8 mouse cellular contexts compared by ENCODE assay signal in the genomic region with DNA sequence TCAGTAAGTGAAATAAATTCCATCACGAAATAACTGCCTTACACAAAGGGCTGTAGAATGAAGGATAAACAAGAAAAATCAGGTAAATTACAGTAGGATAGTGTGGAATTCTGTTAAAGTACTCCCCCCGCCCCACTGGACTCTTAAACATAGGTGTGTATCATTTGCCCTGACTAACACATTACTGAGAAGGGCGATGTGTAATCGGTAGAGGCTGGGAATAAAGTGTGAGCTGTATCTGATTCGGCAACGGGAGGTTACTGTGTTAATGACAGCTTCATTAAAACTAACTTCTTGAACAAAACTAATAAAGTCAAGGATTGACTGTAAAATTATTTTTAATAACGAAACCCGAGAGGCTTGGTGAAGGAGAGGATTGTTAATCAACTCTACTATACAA. TPM values are rescaled to one million over a fixed set of nuclear protein-coding genes. Genes with fewer than 3 reads are reported as not detected.
DNase-seq lines count a peak whose midpoint lies in the region; ATAC-seq and TF ChIP-seq lines count a peak whose summit lies in the region.

No protein-coding gene starts in this region.

- H3K4me1 ChIP-seq in lung, postnatal 0 days (ENCODE audit: insufficient read depth, low read depth, low read length) = peaks cover 6% of the 10 kb centered on the region
- peaks cover 52% of the 10 kb centered on the region for H3K4me1 ChIP-seq in forebrain, embryonic 13.5 days
- peaks cover 11% of the 10 kb centered on the region for H3K4me1 ChIP-seq in limb, embryonic 14.5 days (ENCODE audit: control insufficient read depth, insufficient read depth, low read length)
- peaks cover 15% of the 10 kb centered on the region for H3K4me1 ChIP-seq in stomach, embryonic 16.5 days (ENCODE audit: control insufficient read depth, insufficient read depth, low read length)

- no peak for ATAC-seq in lung, postnatal 0 days
- ATAC-seq in forebrain, embryonic 13.5 days = no peak
- no peak for ATAC-seq in limb, embryonic 14.5 days (ENCODE audit: low FRiP score, low read depth)
- no peak for ATAC-seq in stomach, embryonic 16.5 days (ENCODE audit: insufficient read depth, low FRiP score)

- TF ChIP-seq EP300 in lung, postnatal 0 days (IDR thresholded peaks at IDR 0.05) = no peak

- peak overlapping the region; percentile 89; the same call in 1 of the 2 replicates for H3K4me2 ChIP-seq in lung, postnatal 0 days (replicated peaks; ENCODE audit: low read depth, low read length)
- H3K4me2 ChIP-seq in forebrain, embryonic 13.5 days = peak overlapping the region; percentile 88
- H3K4me2 ChIP-seq in limb, embryonic 14.5 days (replicated peaks; ENCODE audit: low read depth, low read length, severe bottlenecking) = peak overlapping the region; percentile 82
- H3K4me2 ChIP-seq in stomach, embryonic 16.5 days (ENCODE audit: low read depth, low read length) = peak overlapping the region; percentile 79

- no peak overlapping the region for H3K27ac ChIP-seq in lung, postnatal 0 days (ENCODE audit: low read length)
- H3K27ac ChIP-seq in forebrain, embryonic 13.5 days = no peak overlapping the region
- no peak overlapping the region; the same call in 1 of the 2 replicates for H3K27ac ChIP-seq in limb, embryonic 14.5 days (replicated peaks; ENCODE audit: low read depth, low read length)
- H3K27ac ChIP-seq in stomach, embryonic 16.5 days (ENCODE audit: low read length) = no peak overlapping the region

- no peaks in the 10 kb centered on the region for H3K9me3 ChIP-seq in lung, postnatal 0 days (ENCODE audit: low read length)
- H3K9me3 ChIP-seq in forebrain, embryonic 13.5 days (replicated peaks) = no peaks in the 10 kb centered on the region
- no peaks in the 10 kb centered on the region for H3K9me3 ChIP-seq in limb, embryonic 14.5 days (ENCODE audit: control insufficient read depth, low read length)
- H3K9me3 ChIP-seq in stomach, embryonic 16.5 days (replicated peaks; ENCODE audit: control insufficient read depth, low read length) = no peaks in the 10 kb centered on the region

- 15% methylated on average over 8 of the region's 8 CpGs for WGBS in lung, postnatal 0 days
- 27% methylated on average over 8 of the region's 8 CpGs for WGBS in forebrain, embryonic 13.5 days
- WGBS in limb, embryonic 14.5 days = 8% methylated on average over 8 of the region's 8 CpGs
- WGBS in stomach, embryonic 16.5 days = 16% methylated on average over 8 of the region's 8 CpGs

- H3K27me3 ChIP-seq in lung, postnatal 0 days (replicated peaks; ENCODE audit: insufficient read depth, low read length) = no peaks in the 10 kb centered on the region
- no peaks in the 10 kb centered on the region for H3K27me3 ChIP-seq in forebrain, embryonic 13.5 days
- H3K27me3 ChIP-seq in limb, embryonic 14.5 days (ENCODE audit: control insufficient read depth, insufficient read depth, low read length) = no peaks in the 10 kb centered on the region
- no peaks in the 10 kb centered on the region for H3K27me3 ChIP-seq in stomach, embryonic 16.5 days (ENCODE audit: control insufficient read depth, insufficient read depth, low read length)

- no peak for TF ChIP-seq POLR2A in limb, embryonic 14.5 days (IDR thresholded peaks at IDR 0.05; ENCODE audit: borderline replicate concordance, extremely low read depth, insufficient read depth, insufficient read length)

- H3K9ac ChIP-seq in lung, postnatal 0 days (replicated peaks; ENCODE audit: low read depth) = no peak overlapping the region
- H3K9ac ChIP-seq in forebrain, embryonic 13.5 days = peak overlapping the region; percentile 90; the same call in 1 of the 2 replicates
- peak overlapping the region; percentile 90; the same call in 1 of the 2 replicates for H3K9ac ChIP-seq in limb, embryonic 14.5 days (ENCODE audit: low read depth, low read length, severe bottlenecking)
- no peak overlapping the region for H3K9ac ChIP-seq in stomach, embryonic 16.5 days (ENCODE audit: low read length)

- no peak overlapping the region; the same call in 1 of the 2 replicates for H3K4me3 ChIP-seq in lung, postnatal 0 days (ENCODE audit: low read depth, low read length)
- peak overlapping the region; percentile 85 for H3K4me3 ChIP-seq in forebrain, embryonic 13.5 days
- H3K4me3 ChIP-seq in limb, embryonic 14.5 days (replicated peaks; ENCODE audit: low read length) = peak overlapping the region; percentile 76
- H3K4me3 ChIP-seq in stomach, embryonic 16.5 days (replicated peaks; ENCODE audit: low read length) = peak overlapping the region; percentile 8; the same call in 1 of the 2 replicates

- no peak for TF ChIP-seq CTCF in lung, postnatal 0 days (IDR thresholded peaks at IDR 0.05)

- DNase-seq in lung, postnatal 0 days (ENCODE audit: low spot score) = no peak
- DNase-seq in lung, postnatal 25 days (ENCODE audit: low spot score) = no peak
- no peak for DNase-seq in limb, embryonic 14.5 days (ENCODE audit: low spot score)
- DNase-seq in ovary, postnatal 14 days (ENCODE audit: low spot score) = no peak
- no peak for DNase-seq in thymus, postnatal 4 days
- DNase-seq in kidney, adult 11 months = no peak

- 0 out of 2 replicates have a peak, but pooled peaks cover 4% of the 10 kb centered on the region for H3K36me3 ChIP-seq in lung, postnatal 0 days (ENCODE audit: insufficient read depth, low read length)
- H3K36me3 ChIP-seq in forebrain, embryonic 13.5 days (ENCODE audit: poor library complexity, severe bottlenecking) = peaks cover 17% of the 10 kb centered on the region
- peaks cover 23% of the 10 kb centered on the region for H3K36me3 ChIP-seq in limb, embryonic 14.5 days (ENCODE audit: control insufficient read depth, insufficient read depth, low read length)
- peaks cover 10% of the 10 kb centered on the region for H3K36me3 ChIP-seq in stomach, embryonic 16.5 days (ENCODE audit: control insufficient read depth, insufficient read depth, low read length)

RNA-seq across cellular contexts. Expression of gene Tnpo1, which starts 34.7 kb away (rescaled TPM):
- 20.3 and 22.6 TPM in 2 replicates for polyA plus RNA-seq in lung, postnatal 0 days (2015; fragmentation: Nextera tagmentation; extraction: Ambion mirVana)
- polyA plus RNA-seq in forebrain, embryonic 13.5 days (2015; fragmentation: Nextera tagmentation; extraction: Ambion mirVana) = 62.6 and 74.6 TPM in 2 replicates
- 43.2 and 49.8 TPM in 2 replicates for polyA plus RNA-seq in limb, embryonic 14.5 days (2012; rRNA removed)
- polyA plus RNA-seq in limb, embryonic 14.5 days (2014; fragmentation: Nextera tagmentation; extraction: Ambion mirVana) = 36.5 and 38.7 TPM in 2 replicates
- 50.9 and 58.3 TPM in 2 replicates for polyA plus RNA-seq in stomach, embryonic 16.5 days (2015; fragmentation: Nextera tagmentation; extraction: Ambion mirVana)

Comparison
In these comparisons a context has a peak if more than half of its experiments do, and no peak if none do; other contexts are left out.
1. H3K9ac ChIP-seq: peak in forebrain, embryonic 13.5 days (single experiment) and limb, embryonic 14.5 days (single experiment); none in lung, postnatal 0 days (single experiment) and stomach, embryonic 16.5 days (single experiment).
2. Peak in every context shown above with its lines, with median percentiles within 50 percentile points of each other: H3K4me2 ChIP-seq.